Mouse (Mus musculus): ENCODE results near the gene Arid1b.

Arid1b gene

DNA sequence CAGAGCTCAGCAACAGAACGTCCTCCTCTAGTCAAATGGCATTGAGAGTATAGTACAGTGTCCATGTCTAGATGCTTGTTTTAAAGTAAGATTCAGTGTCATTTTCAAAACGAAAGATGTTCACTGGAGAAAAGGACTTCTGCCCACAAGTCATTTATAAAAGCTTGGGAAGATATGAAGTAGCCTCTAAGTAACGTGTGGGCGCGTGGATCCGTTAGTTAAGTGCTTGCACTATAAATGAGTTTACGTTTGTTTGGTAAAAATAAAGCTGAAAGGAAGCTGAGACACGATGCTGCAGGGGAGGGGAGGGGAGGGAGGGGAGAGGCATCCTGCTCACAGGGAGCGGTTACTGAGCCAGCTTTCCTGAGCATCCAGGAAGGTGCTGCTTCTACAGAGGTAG is 293.5 kb downstream of the Arid1b start:
- DNase-seq = no peak

DNA sequence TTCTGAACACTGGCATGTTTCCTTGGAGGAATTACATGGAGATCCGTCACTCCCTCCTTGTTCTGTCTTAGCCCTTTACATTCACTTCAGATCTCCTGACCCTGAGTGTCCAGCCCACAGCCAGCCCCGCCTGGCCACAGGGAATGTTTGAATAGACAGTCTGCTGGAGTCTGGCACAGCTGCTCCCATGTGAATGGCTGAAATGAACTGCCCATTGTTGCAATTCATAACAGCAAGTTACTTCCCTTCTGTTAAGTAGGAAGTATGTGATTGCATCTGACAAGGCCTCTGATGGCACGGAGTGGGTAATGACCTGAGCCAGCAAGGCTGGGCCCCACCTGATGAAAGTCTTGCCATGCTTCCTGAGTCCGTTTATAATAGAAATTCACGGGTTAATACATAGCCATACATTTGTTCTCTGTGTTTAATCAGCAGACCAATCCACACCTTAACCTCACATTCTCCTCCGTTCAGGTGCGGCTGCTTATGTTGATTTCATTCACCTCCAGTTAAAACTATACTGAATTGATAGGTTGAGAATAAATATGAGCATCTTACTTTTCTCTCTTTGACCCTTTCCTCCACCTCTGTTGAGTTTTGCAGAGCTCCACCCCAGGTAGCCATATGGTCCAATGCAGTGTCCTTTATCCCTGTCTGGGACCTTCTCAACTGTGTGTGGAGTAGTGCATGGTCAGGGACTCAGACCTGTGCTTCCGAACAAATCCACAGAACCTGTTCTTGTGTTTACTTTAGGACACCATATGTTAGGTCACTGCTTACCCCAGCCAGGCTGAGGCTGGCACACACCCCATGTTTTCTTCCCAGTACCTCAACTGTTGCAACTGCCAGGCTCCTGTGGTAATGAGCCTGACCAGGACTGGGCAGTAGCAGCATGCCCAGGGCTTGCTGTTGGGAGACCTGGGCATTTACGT is 299.8 kb downstream of the Arid1b start:
- no peak for DNase-seq

DNA sequence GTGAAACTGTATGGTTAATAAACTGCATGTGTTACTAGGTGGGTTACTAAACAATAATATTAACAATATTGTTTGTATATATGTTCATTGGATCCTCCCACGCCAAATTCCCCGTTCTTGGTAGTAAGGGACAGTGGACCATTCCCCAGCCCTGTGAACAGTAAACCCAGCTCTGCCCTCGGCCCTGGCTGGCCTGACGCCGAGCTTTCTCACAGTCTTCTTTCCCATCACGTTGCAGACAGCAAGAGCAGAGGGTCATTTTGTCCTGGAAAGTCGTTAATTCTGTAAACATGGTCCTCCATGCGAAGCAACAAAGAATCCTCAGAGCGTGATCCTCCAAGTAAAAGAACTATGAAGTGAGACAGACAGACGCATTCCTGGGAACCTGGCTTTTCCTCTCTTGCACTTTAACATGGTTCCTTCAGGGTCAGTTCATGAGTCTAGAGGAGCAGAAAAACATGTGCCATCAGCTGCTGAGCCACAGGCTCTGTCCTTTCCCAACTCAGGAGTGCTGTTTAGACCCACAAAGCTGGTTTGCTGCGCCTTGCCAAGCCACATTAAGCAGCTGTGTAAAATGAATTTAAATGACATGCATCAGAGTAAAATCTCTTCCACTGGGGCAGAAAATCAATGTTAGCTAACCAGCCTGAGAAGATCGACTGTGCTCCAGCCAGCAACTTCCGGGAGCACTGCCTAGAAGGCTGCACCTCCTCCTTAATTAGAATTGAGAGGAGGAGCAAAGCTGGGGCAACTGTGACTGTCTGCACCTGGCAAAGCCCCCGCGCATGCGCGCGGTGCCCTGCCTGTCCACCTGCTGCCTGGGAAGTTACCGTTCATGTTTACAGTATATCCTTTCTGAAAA is 301.2 kb downstream of the Arid1b start:
- DNase-seq = peak; percentile 84

DNA sequence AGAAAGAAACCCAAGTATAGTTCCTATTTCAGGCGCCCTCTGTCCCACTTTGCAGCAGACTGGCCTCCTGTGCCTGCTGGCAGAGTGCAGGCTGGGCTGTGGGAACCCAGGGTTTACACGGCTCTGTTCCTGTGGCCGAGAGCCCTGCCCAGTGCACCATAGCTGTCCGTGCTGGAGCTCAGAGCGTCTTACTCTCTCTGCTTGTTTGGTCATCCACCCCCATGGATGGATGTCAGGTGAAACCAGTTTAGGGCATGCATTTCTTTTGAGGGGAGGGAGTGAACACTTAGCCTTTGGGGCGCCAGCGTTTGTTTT is 301.8 kb downstream of the Arid1b start:
- DNase-seq = no peak

DNA sequence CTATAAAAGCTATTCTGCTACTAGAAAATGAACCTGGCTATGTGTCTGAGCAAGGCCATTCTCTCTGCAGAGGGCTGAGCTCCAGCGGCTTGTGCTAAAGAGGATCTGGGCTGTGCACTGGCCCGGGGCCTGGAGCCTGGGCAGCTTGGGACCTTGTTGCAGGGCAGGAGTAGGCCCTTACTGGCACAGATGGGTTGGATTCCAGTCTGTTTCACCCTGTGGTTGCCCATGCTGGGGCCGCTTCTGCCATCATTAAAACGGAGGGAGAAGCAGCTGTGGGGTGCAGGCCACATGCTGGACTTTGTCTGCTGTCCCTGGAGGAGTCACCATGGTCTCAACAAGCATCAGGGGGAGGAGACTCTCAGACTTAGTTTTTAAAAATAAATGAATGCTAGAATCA is 303.4 kb downstream of the Arid1b start:
- DNase-seq = no peak

DNA sequence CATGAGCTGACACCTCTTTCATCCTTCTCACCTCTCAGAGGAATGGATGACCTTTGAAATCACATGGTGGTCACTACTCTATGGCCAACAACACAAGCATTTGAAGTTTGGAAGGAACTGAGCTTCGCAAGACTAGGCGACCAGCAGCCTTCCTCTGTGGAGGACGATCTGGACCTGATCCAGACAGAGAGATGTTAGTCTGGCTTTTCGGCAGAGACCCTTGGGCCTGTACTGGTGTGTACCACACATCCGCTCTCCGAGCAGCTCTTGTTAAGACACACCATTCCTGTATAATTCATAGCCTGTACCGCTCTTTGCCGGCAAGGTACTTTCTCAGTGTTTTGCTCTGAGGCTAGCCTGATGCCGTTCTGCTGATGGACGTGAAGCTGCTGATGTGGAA is 303.9 kb downstream of the Arid1b start:
- DNase-seq = no peak

DNA sequence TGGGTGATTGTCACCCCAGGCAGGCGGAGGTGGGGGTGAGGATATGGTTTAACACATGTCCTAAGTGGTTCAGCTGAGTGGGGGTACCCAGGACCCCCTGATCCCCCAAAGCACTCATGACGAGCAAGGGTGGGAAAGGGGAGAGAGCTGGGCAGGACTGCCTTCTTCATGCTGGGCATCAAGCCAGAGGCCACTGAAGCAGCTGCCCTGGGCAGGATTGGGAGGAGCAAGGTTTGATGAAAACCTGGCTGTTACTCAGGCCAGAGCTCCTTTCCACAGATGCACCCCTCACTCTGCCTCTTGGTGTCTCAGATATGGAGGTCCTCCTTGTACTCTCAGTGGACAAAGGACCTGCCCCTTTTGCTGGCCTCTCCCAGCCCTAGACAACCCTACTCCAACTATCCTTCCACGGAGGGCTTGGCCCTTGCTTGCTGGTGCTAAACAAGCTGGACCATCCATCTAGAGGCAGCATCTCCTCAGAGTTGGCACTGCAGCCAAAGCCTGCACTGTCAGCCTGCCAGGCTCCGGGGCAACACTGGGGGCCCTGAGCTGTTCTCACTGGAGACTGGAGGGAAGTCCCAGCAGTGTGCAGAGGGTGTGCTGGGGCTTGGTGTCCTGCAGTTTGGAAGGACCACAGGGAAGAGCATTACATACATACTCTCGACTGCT is 304.9 kb downstream of the Arid1b start:
- no peak for DNase-seq

DNA sequence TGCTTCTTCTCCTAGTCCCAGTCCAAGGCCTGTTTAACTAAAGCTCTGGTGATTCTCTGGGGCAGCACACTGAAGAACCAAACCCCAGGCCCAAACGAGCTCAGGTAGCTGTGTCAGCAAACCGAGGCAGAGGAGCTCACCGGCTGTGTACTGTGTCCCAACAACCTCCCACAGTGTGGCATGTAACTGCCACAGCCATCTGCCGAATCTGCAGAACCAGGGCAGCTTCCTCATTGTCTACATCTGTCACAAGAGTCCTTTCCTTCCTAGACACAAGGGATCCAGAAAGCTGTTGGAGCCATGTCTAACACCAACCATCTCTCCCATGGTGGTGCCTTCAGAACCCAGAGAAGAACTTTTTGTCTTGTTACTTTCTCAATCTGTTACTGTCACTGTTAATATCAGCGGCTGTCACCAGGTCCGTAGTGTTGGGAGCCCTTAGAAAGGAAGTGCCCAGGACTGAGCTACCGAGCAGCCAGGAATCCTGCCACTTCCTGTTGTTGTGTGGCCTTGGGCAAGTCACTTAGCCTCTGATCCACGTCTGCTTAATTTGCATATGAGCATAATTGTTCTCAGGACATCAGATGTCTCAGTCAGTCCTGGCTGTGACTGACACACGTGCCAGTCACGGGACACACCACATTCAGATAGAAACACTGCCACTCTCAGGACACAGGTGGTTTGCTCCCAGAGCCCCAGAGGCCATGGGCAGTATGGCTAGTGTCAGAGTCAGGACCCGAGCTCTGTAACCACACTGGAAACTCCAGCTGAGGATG is 309.0 kb downstream of the Arid1b start:
- DNase-seq = no peak

DNA sequence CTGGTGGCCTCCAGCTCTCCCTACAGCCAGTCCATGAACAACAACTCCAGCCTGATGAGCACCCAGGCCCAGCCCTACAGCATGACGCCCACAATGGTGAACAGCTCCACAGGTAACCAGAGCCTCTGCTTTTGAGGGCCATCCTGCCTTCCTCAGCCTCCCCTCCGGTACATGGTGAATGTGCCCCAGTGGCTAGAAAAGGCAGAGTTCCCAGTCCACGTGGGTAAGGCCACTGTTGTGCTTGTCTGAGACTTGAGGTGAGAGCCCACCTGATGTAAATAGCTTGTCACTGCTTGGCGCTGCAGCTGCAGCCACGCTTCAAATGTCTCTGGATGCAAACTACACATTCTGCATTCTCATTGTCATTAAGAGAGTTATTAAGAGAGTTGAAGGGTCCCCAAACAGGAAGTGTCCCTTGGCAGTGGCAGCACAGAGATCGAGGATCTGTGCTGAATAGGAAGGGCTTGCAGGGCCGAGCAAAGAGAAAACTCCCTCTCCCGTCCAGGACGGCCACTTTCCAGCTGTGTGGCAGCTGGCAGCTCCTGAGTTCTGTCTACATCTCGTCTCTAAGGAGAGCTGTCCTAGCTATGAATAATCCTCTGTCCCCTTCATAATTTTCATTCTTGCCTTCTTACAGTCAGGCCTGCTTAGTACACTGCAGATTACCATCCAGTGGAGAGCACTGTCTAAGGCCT is 311.8 kb downstream of the Arid1b start:
- DNase-seq = no peak

DNA sequence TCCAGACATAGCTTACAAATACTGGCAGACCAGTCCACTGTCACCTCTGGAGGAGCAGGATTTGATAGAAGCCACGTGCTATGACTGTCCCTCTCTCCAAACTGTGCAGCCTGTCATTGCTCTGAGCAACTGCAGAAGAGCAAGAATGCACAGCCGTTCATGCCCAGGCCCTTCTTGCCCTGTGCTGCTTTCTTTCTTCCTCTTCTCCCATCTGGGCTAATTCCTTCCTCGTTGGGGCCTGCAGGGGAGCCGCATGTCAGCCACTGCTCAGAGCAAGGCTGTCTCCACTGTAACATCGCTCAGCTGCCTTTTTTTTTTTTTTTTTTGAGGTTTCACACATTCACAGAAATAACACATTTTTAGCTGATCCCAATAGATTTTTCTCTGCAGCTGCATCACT is 315.8 kb downstream of the Arid1b start:
- no peak for DNase-seq

DNA sequence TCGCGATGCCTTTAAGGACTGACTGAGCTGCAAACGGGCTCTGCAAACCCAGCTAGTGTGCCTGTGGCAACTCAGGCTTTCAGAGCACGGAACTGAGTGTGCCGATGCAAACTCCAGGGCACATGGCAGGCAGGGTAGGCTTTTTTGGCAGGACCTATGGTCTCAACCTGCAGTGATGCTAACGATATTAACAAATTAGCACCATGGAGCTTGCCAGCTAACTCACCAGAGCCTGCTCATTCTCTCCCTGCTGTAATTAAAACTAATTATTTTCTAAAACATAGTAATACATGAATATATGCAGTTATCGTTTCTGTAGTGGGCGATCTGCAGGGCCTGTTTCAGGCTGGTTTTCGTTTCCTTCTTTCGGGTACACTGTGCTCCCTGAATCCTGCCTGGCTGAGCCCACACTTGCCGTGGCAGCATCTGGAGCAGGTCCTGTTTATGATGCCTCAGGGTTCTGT is 316.3 kb downstream of the Arid1b start:
- DNase-seq = no peak

DNA sequence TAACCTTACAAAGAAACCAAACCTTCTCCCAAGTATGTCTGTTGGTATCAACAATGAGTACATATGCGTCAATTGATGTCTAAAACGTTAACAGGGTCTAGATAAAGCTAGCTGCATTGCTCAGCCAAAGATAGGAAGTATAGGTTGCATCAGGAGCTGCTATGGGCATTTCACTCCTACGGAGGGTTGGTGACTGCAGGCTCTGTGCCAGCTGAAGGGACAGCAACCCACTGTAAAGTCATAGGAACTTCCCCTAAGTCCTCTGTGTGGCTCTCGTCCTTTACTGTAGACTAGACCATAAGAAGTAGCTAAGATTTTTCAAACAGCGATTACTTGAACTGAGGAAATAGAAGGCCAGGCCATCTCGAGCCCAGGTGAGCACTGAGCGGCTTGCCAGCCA is 316.9 kb downstream of the Arid1b start:
- no peak for DNase-seq

DNA sequence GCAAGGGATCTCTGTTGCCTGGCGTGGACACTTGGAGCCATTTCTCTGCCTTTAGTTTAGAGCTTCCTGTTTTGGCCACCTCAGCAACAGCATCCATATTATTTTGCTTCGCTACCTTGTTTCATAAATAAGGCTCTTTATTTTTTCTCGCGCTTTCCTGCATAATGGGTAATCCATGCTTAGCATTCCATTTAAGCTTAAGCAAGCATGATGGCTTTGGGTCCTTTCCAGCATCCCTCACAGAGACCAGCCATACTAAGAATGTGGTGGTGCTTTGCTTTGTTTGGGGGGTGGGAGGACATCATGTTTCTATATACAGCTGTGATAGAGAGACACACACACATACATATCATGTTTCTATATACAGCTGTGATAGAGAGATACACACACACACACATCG is 318.2 kb downstream of the Arid1b start:
- no peak for DNase-seq

DNA sequence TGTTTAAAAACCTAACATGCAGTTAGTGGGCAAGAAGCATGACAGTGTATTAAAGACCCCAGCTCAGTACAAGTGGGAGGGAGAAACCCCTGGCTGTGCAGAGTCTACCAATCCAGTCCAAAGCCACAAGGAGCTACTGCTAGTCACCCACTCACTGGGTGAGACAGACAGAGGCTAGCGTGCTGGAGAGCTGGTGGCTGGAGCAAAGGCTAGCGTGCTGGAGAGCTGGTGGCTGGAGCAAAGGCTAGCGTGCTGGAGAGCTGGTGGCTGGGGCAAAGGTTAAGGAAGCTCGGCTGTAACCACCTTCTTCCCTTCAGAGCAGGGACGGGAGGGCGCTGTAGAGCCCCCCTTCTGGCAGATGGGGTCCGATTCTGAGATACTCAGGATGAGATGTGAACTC is 320.6 kb downstream of the Arid1b start:
- DNase-seq = no peak

DNA sequence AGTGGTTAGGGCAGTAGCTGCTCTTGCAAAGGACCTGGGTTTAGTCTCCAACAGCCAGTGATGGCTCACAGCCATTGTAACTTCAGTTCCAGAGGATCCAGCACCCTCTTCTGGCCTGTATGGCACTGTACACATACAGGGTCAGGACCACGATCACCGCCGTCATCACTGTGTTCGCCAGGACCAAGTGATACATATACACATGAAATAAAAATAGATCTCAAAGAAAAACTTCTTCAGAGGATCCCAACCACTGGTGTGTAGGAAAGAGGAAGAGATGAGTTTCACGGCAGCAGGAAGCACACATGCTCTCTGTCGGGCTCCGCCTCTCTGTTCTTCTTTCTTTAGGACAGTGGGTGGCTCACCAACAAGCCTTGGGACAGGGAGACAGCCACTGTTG is 322.4 kb downstream of the Arid1b start:
- DNase-seq = no peak

DNA sequence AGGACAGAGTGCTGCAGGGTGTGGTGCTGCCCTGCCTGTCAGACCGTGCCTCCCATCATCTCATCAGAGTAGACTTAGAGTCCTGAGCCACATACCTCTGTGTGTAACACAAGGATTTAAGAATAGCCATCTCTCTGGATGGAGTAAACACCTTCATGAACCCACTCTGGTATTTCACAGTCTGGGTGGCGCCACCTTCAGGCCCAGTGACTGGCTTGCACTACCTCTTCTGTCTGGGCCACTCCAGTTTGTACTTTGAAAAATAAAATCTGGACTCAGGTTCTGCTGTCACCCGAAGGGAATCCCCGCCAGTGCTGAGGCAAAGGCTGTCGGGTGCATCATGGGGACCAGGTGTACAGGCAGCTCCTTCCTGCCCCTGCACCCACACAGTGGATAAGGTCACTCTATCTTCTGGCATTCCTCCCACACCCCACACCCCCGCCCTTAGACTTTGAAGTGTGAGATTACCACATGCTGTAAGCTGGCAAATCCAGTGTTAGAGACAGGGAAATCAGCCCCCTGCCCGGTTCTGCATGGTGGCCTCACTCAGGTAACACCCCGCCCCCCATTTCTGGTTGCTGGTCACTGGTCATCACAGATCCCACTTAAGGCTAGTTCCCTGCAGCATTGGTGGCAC is 327.6 kb downstream of the Arid1b start:
- DNase-seq = no peak

DNA sequence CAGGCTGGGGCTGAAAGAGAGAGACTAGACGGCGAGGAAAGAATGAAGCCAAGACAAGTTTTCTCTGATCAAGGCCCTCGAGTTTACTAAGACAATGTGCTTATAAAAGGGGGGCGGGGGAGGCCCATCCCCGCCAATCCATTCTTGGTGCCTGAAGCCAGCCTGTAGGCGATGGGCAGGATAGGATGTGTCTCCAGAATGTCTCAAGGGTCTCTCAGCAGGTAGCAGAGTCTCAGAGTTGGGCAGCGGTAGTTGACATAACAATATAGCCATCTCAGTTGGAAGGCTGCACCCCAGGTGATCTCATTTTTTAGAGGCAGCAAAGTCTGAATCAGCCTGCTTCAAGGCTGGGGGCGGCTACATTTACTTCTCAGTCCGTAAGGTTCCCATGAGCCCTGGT is 328.5 kb downstream of the Arid1b start:
- no peak for DNase-seq

DNA sequence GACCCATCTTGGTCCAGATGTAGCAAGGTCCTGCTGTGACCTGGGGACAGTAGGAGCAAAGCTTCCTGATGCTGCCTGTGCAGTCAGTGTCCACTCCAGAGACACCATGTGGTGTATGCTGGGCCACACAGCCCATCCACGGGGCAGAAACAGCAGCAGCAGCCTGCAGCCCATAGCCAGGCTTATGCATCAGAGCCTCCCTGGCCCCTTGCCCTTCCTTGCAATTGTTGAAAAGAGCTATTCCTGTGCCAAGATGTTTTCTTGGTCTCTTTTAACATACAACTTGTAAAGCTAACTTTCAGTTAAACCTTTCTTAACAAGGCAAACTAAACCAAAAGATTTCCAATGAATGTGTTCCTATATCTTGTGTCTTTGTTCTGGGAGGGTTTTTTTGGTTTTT is 329.6 kb downstream of the Arid1b start:
- DNase-seq = no peak

DNA sequence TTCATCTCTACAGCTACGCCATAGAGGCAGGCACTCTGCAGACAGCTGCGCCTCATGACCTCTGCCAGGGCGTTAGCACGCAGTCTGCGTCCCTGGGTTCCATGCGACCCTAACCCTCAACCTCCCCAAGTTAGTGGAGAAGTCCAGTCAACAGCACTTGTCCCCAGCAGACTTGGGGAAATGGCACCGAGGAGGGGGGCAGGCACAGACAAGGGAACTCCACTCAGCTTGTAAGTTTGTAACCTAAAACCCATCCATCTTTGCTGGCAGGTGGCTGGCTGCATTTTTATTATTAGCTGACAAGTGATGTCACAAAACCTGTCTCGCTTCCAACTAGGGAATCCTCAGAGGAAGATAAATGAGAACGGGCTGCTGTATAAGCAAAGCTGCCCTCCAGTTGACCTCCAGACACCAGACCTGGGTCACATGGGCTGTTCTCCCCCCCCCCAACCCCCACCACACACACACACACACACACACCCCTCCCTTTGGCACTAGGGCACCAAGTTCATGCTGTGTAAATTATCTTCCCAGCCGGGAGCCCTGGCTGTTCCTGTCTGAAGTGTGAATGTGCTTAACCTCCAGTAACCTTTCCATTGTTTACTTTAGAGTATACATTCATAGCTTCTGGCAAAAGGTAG is 330.2 kb downstream of the Arid1b start:
- peak; percentile 44 for DNase-seq

DNA sequence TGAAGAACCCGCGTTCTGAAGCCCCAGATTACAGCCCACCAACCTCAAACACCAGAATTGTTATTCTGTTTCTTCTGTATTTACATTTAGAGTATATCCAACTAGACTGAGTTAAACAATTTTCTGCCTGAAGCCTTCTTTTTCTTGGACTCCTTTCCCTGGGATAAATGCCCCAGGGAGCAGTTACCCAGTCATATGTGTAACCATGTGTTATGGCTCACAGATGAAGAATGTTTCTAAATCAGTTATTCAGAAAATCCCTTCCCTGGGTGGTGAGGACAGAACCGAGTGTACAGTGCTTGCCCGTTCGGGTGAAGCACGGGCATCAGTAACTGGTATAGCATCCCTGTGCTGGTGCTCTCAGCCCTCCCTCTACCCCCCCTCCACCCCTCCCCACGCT is 332.6 kb downstream of the Arid1b start:
- DNase-seq = no peak

Measured in kidney, adult 18-20 months (tissue).